Mouse (Mus musculus): ENCODE data around the gene Slc41a1.

DNA sequence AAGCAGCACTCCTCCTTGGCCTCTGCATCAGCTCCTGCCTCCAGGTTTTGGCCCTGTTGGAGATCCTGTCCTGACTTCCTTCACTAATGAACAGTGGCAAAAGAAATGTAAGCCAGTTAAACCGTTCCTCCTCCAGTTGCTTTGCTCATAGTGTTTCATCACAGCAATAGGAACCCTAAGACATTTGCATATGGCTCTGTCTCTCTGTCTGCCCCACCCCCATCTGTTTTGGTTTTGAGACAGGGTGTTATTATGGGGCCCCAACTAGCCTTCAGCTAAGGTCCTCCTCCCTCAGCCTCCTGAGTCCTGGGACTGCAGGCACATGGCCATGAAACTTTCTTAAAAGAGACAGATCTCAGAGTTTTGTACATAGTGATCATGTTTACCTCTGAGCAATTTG lies 27.3 kb upstream of the Slc41a1 start:
- TF ChIP-seq CTCF (IDR thresholded peaks at IDR 0.05) (no peak), POLR2A (IDR thresholded peaks at IDR 0.05; ENCODE audit: insufficient read depth, low read depth, low read length) (no peak), EP300 (IDR thresholded peaks at IDR 0.05; ENCODE audit: insufficient read depth, low read depth, low read length) (no peak)
